Mouse (Mus musculus) left cerebral cortex, postnatal 4 days (tissue): ENCODE measurements around the gene Slc25a1. TPM values are rescaled to one million over a fixed set of nuclear protein-coding genes. Genes with fewer than 3 reads are reported as not detected.

ENCODE experiments used
- DNase-seq: peaks from one replicate; pipeline ENCODE4 v3.0.0-alpha.2; 2022
- intact Hi-C: fragments of 180-260 bp; cut with DNase I; formaldehyde crosslinking; loops from one replicate; pipeline ENCODE4 v1.15.1; 2025
- total RNA-seq, 2 experiments: library from RNA; stranded (reverse); gene quantifications; 2 replicates each; pipeline ENCODE4 v1.2.3; 2021

The Slc25a1 gene
- total RNA-seq, 2 experiments from 2014 or later = 107 TPM

DNA sequence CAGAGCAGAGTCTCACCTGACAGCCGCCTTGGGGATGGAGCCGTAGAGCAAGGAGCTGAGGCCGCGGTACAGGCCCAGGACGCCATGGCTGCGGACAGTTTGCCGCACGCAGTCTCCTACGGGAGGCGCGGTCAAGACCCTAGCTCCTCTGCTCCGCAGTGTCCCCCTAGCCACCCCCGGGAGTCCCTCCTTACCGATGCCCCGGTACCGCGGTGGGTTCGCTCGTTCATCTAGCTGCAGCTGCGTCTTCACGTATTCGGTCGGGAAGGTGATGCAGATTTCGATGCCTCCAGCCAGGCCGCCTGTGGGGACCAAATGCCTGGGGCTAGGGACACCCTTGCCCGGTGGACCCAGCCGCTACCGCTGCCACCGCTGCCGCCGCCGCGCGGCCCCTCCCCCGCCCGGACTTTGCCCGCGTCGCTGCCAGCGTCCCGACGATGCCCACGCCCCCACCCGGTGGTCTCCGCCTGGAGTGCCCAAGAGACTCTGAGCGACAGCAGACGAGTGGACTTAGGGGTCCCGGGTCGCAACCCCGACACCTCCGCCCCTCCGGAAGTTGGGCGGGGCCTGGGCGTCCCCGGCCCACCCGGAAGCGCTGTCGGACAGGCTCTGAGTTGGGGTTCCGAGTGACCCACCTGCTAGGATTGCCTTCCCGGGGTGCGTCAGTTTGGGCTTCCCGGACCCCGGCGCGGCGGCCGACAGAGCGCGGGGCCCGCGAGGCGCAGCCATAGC is 502 bp downstream of the Slc25a1 start:
- intact Hi-C loops = loop anchor here (10.0 kb wide), 1 partner anchor 287 kb away; the partner anchor contains the start of gene Ccdc188
- peak; percentile 44 for DNase-seq

DNA sequence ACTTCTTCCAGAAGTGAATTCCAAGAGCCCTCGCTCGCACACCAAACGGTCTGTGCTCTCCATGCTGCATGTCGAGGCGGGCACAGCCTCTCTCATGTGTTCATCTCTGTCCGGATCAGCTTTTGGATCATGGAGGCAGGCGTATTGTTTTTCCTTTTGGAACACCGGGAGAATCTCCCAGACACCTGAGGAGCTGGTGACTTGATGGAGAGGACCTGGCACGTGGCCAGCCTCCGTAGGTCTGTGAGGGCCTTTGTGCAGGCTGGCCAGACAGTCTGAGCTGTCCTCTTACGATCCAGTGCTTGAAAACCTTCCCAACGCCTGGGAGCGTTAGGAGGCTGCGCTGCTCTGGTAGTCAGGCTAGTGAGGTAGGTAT is 5.9 kb downstream of the Slc25a1 start:
- DNase-seq = peak; percentile 46
- intact Hi-C loops = loop anchor here (5.0 to 10.0 kb wide), 2 partner anchors 125 to 293 kb away; partner anchors contain the start of gene Ccdc188

DNA sequence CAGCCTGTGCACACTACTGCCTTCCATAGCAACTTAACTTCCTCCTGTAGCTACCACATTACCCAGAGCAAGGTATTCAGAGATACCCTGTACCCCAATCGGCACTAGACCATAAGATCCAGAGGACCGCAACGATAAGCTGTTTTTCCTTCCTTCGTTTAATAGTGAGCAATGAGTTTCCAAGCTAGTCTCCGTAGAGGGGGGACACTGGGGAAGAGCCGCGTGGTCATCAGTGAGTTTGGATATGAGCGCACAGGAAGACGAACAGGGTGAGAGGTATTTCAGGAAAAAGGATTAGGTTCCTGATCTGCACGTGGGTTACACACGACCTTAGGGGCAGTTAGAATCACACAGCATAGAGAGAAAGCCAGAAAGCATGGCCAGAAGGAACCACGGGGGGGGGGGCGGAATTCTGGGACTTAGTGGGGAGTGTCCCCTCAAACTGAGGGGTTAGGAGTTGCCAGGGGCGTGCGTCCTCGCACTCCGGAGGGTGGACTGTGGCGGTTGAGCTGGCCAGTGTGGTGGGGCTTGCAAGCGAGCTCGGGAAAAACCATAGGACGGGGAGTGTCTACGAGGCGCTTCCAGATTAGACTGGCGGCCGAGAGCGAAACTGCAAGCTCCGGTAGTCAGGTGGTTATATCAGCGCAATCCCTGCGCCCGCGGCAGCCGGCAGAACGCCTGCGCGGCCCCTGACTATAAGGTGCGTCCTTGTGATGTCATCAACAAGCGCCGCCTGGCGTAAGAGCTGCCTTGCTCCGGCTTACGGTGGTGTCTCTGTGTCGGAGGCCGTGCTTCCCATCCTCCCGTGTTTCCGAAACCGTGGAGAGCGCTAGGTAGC is 6.5 kb downstream of the Slc25a1 start:
- DNase-seq = peak; percentile 98
- intact Hi-C loops = loop anchor here (5.0 to 10.0 kb wide), 2 partner anchors 126 to 293 kb away; partner anchors contain the start of gene Ccdc188

DNA sequence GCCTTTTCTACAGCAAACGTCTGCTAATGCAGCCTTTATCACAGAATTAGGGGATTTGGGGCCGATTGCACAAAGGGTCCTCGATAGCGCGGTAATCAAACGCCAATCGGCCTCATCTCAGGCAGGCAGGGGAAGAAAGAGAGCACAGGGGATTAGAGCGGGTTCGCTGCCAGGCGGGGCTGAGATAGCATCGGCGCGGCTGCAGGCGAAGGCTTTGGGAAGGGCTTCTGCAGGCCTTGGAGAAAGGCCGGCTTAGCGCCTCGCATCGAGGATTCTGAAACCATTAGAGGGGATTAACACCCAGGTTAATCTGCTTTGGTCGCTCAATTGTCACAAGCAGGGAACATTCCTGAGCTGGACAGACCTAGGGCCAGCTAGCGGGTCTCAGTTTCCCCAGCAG is 7.4 kb downstream of the Slc25a1 start:
- intact Hi-C loops = loop anchor here (5.0 to 10.0 kb wide), 2 partner anchors 127 to 294 kb away; partner anchors contain the start of gene Ccdc188
- DNase-seq = no peak

DNA sequence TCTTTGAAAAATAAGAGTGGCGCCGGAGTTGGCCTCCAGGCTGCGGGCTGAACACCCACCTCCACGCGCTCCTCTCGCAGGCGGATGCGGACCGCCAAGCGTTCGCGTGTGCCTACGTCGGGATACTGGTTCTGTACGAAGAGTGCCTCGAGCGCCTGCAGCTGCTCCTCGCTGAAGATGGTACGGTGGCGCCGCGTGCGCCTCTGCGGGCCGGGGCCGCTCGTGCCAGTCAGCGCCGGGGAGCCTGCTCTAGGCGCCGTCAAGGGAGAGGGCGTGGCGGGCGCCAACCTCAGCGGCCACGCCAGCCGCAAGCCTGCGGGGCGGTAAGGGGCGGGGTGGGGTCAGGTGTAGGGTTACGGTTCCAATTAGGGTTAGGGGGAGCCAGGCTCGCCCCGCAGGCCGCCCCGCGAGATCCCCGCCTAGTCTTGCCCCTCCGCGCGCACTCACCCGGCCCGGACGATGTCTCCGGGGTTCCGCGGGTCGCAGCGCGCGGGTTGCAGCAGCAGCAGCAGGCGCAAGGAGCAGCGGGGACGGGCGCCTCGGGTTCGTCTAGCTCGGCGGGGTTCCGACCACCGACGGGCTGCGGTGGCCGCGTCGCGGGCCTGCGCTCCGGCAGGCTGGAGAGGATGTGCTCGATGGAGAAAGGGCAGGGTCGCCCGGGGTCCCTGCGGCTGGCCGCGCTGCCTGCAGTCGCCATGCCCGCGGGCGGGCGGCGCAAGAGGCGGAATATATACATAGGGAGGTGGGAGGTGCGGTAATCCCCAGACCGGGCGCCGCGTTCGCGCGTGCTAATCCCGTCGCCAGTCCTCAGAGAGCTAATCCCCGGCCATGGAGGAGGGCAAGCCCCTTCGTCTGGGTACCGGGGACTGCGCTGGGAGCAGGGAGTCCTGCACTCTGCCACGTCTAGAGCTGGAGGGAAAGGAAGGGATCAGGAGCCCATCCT is 13.4 kb downstream of the Slc25a1 start, which contains the start of gene Gsc2:
Gene Gsc2 (minus strand): TSS at position 753 of the 943 bp plus-strand sequence.
- intact Hi-C loops = no loop called here
- DNase-seq = no peak

DNA sequence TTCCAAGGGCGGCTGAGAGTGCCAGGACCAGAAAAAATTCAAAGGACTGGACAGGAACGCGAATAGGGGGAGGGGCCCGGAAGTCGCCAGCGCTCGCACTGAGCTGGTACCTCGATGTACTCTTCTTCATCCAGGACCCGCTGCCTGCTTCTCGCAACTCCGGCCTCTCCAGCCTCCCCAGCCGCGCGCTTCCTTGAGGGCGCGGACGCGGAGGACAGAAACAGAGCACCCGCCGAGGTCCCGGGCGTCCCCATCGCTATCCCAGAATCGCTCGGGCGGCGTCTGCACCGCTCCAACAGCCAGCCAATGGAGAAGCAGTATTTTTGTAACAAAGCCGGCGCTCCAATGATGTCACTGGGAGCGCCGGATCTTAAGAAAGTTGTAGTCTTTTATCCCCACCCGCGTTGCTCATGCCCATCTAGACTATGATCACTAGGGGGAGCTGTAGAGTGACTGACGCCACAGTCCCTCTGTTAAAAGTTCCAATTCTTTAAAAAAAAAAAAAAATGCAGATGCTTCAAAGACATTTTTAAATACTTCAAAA is 16.9 kb downstream of the Slc25a1 start, which contains the start of gene Ess2:
Gene Ess2 (minus strand): TSS at position 297 of the 544 bp plus-strand sequence.
- intact Hi-C loops = no loop called here
- peak; percentile 89 for DNase-seq

DNA sequence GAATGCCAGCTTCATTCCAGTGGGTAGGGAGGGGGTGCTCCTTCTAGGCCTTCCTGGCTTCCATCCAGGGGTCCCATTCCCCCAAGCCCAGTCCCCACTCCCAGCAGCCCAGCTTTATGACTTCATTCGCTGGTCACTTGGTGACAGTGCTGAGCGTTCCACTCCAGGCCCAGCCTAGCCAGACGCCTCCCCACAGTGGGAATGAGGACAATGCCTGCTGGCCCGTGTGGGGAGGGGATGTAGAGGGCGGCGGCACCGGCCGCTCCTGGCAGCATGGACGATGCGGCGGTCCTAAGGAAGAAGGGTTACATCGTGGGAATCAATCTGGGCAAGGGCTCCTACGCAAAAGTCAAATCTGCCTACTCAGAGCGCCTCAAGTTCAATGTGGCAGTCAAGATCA is 29.6 kb downstream of the Slc25a1 start, which contains the start of the genes Dgcr2 and Tssk2:
Gene Dgcr2 (minus strand): TSS at position 101 of the 400 bp plus-strand sequence.
Gene Tssk2 (plus strand): TSS at position 176 of the 400 bp plus-strand sequence.
- intact Hi-C loops = no loop called here
- no peak for DNase-seq

DNA sequence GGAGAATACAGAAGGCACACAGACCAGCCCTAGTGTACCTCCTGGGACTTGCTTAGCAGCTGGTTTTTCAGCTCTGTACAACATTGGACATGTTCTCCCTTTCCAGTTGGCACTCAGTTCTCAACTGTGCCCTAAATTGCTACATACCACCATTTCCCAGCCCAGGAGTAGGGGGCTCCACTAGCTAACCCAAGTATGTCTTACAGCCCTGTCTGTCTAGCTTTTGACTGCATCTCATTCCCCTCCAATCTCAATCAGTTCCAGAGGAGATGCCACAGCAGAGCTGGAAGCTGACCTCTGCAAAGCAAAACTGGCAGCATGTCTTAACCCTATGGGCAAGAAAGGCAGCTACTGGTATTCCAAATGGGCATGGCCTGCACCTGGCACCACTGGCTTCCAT is 31.9 kb downstream of the Slc25a1 start:
- intact Hi-C loops = no loop called here

DNA sequence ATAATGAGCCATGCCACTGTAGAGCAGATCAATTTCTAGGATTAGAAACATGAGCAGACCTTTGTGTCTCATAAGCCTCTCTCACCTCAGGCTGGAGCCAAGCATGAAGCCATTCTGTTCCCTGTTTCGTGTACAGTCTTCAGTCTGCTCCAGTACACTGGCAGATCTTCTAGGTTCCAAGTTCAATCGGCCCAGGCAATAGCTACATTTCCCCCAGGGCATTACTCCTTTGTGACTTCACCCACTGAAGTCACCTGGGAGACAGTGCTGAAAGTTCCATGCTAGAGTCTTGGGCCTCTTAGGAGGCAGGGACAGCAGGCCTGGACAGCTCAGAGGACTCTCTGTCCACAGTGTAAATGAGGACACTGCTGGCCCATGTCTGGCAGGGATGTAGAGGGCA is 34.1 kb downstream of the Slc25a1 start, which contains the start of gene Tssk1:
Gene Tssk1 (plus strand): TSS at position 301 of the 400 bp plus-strand sequence.
- intact Hi-C loops = no loop called here
- DNase-seq = no peak

More for the DNA sequence above, 31.9 kb downstream of the Slc25a1 start:
- DNase-seq = no peak

DNA sequence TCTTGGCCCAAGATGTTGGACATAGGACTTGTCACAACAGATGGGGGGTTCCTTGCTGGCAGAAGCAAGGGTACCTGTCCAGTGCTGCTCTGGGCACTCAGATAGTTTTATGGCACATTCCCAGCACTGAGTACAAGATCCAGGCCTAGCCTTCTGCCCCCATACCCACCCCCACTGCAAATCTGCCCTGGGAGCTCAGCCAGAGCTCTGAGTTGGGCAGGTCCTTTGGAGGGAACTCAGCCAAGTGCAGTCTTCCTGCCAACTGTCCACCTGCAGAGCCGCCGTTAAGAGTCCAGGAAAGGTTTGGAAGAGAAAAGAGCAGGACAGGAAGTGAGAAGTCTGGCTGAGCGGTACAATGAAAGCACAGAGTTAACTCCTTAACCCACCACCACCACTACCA is 35.4 kb downstream of the Slc25a1 start:
- intact Hi-C loops = no loop called here
- DNase-seq = peak; percentile 71

DNA sequence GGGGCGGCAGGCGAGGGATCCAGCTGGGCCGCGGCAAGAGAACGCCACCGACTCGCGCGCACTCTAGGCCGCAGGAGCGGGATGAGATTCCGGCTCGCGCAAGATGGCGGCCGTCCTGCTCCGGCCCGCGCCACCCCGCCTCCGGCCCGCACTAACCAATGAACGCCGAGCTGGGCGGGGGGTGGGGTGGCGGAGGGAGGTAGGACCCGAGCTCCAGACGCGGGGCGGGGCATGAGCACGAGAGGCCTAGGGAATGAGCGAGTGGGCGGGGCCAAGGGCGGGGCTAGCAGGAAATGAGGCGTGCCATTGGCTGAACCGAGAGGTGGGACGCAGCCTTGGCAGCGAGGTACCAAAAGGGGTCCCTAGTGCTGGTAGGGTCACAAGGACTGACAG is 36.5 kb downstream of the Slc25a1 start, which contains the start of gene Gm20518:
Gene Gm20518 (minus strand): TSS at position 105 of the 393 bp plus-strand sequence.
- peak; percentile 100 for DNase-seq
- intact Hi-C loops = no loop called here

DNA sequence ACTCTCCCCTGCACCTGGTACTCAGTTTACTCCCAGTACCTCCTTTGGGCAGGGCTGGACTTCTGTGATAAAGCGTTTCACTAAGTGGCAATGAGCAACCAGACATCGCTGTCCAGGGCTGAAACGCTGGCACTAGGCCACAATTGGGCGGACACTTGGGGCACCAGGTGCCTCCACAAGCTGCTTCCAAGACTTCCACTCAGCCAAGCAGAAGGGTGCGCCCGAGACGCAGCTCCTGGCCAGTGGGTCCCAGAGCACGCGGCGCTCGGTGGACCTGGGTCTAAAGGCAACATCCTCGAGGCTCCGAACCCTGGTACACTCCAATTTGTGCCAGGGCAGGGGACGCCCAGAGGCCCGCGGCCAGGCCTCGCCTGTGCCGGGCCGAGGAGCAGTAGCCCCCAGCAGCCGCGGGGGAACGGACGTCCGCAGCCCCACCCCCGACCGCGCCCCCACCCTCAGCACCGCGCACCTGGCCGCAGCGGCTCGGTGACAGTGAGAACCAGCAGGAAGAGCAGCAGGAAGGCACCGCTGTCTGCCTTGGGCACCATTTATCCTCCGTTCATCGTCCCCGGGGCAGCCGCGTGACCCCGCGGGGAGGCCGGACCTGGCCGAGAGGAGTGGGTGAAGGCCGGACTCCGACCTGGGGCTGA is 37.0 kb downstream of the Slc25a1 start:
- DNase-seq = peak; percentile 95
- intact Hi-C loops = no loop called here

DNA sequence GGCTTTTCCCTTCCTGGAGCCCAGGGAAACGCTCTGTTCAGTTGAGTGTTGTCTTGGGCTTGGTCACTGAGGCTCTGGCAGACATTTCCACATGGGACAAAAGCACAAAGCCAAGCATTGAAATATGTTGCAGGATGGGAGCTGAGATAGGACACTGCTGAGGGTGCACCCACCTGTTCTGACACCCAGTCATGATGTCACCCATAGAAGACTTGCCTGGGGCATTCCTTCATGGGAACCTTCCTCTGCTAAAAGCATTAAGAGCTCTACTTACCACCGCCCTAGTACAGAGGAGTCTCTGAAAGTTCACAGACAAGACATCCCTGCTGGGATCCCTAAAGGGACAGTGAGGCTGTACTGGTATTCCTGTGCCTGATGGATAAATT is 37.7 kb downstream of the Slc25a1 start:
- intact Hi-C loops = no loop called here
- DNase-seq = no peak

DNA sequence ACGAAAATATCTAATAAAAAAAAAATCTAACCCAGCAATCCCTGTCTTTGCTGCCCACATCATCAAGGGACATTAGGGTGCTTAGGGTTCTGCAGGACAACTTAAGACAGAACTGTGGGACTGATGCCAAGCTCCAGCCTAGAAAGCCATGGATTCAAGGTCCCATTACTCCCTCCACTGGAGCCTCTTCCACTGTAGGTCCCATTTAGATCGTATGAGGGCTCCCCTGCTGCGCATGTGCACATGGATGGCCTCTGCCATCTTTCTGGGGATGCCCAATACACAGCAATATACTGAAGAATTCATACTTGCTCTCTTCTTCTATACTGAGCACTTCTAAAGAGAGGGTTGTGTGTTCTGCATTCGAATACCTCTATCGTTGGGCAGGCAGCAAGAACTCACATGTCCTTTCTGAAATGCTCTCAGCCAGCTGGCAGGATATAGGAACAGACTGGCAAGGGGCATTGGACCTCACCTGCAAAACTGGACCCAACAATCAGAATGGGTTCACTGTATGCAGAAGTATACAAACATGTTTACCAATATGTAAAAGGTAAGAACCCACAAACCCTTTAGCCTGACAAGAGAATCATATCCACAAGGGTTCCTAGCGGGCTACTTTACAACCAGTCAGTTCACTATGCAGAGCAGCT is 38.2 kb downstream of the Slc25a1 start:
- DNase-seq = no peak
- intact Hi-C loops = no loop called here

DNA sequence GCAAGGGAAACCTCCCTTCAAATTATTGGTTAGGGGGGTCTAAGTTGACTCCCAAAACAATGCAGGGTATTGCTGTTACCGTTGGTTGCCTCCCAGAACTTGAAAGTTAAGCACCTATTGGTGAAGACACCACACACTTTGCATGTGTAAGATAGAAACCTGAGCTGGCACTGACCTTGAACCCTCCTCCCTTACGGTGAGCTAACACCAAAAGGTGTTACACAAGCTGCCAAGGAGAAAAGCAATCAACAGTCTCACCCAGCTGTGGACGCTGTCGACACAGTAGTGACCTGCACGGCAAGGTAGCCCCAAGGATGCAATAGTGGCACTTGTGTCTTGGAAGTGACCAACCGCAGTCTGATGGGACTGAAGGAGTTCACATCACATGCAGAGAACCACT is 43.9 kb downstream of the Slc25a1 start:
- no peak for DNase-seq
- intact Hi-C loops = no loop called here

DNA sequence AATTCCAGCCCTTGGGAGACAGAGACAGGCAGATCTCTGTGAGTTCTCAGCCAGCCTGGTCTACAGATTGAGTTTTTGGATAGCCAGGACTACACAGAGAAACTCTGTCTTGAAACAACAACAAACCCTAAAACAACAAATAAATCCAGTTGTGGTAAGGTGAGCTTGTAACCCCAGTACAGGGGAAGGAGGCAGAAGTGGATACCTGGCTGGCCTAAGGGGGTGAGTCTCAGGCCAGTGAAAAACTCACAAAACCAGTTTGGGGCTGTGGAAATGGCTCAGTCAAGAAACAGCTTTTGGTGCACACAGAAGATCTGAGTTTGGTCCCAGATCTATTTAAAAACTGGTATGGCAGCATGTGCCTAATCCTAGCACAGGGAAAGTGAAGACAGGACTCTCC is 45.8 kb downstream of the Slc25a1 start:
- no peak for DNase-seq
- intact Hi-C loops = no loop called here

DNA sequence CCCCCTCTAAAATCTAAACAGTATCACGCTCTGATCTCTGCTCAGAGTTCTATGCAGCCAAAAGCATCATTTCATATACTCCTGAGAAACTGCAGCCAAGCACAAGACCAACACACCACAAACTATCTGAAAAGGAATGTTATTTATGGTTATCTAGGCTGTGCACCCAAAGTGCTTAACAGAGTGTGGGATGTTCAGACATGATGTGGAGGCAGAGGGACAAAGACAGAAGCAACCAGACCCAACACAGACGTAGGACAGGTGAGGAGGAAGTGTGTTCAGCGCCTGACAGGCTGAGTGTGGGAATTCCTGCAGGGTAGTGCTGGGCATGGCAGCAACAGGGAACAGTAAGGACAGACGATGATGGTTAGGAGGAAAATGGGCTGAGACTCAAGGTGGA is 48.4 kb downstream of the Slc25a1 start:
- intact Hi-C loops = no loop called here
- no peak for DNase-seq

DNA sequence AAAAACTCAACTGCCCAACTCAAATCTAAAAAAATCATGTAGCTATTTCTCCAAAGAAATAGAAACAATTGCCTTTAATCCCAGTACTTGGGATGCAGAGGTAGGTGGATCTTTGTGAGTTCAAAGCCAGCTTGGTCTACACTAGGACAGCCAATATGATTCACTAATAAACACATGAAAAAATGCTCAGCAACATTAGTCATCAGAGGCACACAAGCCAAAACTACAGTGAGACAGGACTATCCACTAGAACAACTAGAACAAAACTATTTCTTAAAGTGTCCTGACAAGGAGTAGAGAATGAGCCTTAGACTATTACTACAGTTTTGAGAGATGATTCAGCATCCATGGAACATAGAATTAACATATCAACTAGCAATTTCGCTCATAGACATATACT is 51.9 kb downstream of the Slc25a1 start:
- intact Hi-C loops = no loop called here
- no peak for DNase-seq
